Mouse (Mus musculus) WW6 (cell line): ENCODE results near the gene Gm10800.
"Not testable (repeated sequence)": the region's sequence is repeated elsewhere in the genome, so short reads cannot be mapped to it uniquely, and the experiment has no call there.

Experiments
- DNase-seq: peaks from one replicate; pipeline ENCODE4 v3.0.0-alpha.2; 2013; ENCODE audit warnings: low read depth, low spot score

Gm10800 gene

GRCm38 (mm10) chr2:98667201-98667600, at the start of gene Gm10800:
Gm10800 (minus strand) TSS chr2:98667301.
- DNase-seq, result not testable (repeated sequence)

GRCm38 (mm10) chr2:98697533-98697932, 30.4 kb upstream of the Gm10800 start:
- no peak for DNase-seq

GRCm38 (mm10) chr2:98661937-98662336, 5.2 kb downstream of the Gm10800 start, which contains the start of gene Gm10801:
Gm10801 (plus strand) TSS chr2:98662237.
- not testable (repeated sequence) for DNase-seq
